Mouse (Mus musculus) neural tube, embryonic 11.5 days (tissue): ENCODE measurements around the gene Ppargc1a. TPM values are rescaled to one million over a fixed set of nuclear protein-coding genes. Genes with fewer than 3 reads are reported as not detected.

Source experiments
- ATAC-seq: fragments of 200-750 bp; cut with Nextera tagmentation; 2 replicates; pipeline ENCODE4 v1.8.0; 2017; ENCODE audit warnings: moderate number of reproducible peaks, mild to moderate bottlenecking, moderate TSS enrichment, moderate library complexity; ENCODE audit not compliant: insufficient read depth, low FRiP score, low TSS enrichment
- DNase-seq: peaks from one replicate; pipeline ENCODE4 v3.0.0-alpha.2; 2015; ENCODE audit warnings: low spot score
- H3K27ac ChIP-seq: fragments of 300-500 bp; sonication (generic); 2 replicates; pipeline ENCODE4 v1.5.1; 2014; ENCODE audit warnings: low read depth, mild to moderate bottlenecking, low read length
- H3K27me3 ChIP-seq: fragments of 300-500 bp; sonication (generic); 2 replicates; pipeline ENCODE4 v1.6.1; 2014; ENCODE audit warnings: mild to moderate bottlenecking, low read length, mixed read lengths; ENCODE audit not compliant: control insufficient read depth, insufficient read depth
- H3K36me3 ChIP-seq: fragments of 300-500 bp; sonication (generic); 2 replicates; pipeline ENCODE4 v1.6.1; 2014; ENCODE audit warnings: mild to moderate bottlenecking, low read length, moderate library complexity, mixed read lengths; ENCODE audit not compliant: control insufficient read depth, insufficient read depth
- H3K4me1 ChIP-seq: fragments of 300-500 bp; sonication (generic); 2 replicates; pipeline ENCODE4 v1.6.1; 2014; ENCODE audit warnings: low read length, mixed read lengths; ENCODE audit not compliant: control insufficient read depth, insufficient read depth
- H3K4me2 ChIP-seq: fragments of 300-500 bp; sonication (generic); 2 replicates; pipeline ENCODE4 v1.6.1; 2014; ENCODE audit warnings: low read depth, mild to moderate bottlenecking, moderate library complexity
- H3K4me3 ChIP-seq: fragments of 300-500 bp; sonication (generic); 2 replicates; pipeline ENCODE4 v1.5.1; 2014; ENCODE audit warnings: low read depth, low read length
- H3K9ac ChIP-seq: fragments of 300-500 bp; sonication (generic); 2 replicates; pipeline ENCODE4 v1.6.1; 2014; ENCODE audit warnings: mild to moderate bottlenecking, low read length
- H3K9me3 ChIP-seq: fragments of 300-500 bp; sonication (generic); 2 replicates; pipeline ENCODE4 v1.6.1; 2016; ENCODE audit warnings: low read length; ENCODE audit not compliant: control insufficient read depth
- WGBS: fragments of 180-500 bp; shearing (Covaris S2); extraction: QIAGEN DNeasy Blood & Tissue Kit; methylation state at CpG from one replicate; pipeline ENCODE4 v1.1.7; 2014; 5-methylcytosine and 5-hydroxymethylcytosine counted together
- polyA plus RNA-seq: library from polyadenylated mRNA; unstranded; fragments of >200 nt; fragmentation: Nextera tagmentation; extraction: Ambion mirVana; gene quantifications from 2 replicates; pipeline ENCODE4 v1.2.1, GENCODE M21; 2014

Gene Ppargc1a
- polyA plus RNA-seq, 1 experiment from 2014 or later, result 3.1 TPM

DNA sequence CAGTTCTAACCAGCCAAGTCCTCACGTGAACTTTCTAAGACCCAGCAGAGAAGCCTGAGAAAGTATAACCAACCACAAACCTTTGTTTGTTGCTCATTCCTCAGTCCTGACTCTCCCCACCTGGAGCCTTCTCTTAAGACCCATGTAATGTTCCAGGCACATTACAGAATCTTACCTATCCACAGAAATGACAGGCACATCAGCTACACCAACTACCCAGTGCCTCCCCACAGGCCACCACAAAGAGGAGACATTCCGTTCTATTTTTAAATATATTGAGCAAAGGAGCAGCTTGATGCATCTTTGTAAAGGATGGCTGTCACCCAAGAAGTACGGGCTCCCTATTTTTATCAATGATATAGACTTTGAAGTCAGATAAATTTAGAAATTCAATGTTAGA, 20.7 kb downstream of the Ppargc1a start:
- DNase-seq, result no peak
- WGBS, result 93% methylated on average over 3 of the region's 3 CpGs
- H3K9ac ChIP-seq, result no peak overlapping the region

GRCm38 (mm10) chr5:51545133-51546049, 22.1 kb downstream of the Ppargc1a start:
- ATAC-seq, result no peak
- Histone ChIP-seq H3K4me2 (no peak overlapping the region), H3K27me3 (no peaks in the 10 kb centered on the region), H3K9me3 (no peaks in the 10 kb centered on the region), H3K36me3 (no peaks in the 10 kb centered on the region), H3K9ac (no peak overlapping the region), H3K4me3 (no peak overlapping the region), H3K4me1 (peaks cover 3% of the 10 kb centered on the region; the same call in 1 of the 2 replicates), H3K27ac (no peak overlapping the region)
- 86% methylated on average over 7 of the region's 7 CpGs for WGBS
- DNase-seq, result no peak

More for the DNA sequence above, 20.7 kb downstream of the Ppargc1a start:
- Histone ChIP-seq H3K4me2 (no peak overlapping the region), H3K27ac (no peak overlapping the region), H3K4me1 (peaks cover 3% of the 10 kb centered on the region; the same call in 1 of the 2 replicates), H3K4me3 (no peak overlapping the region), H3K27me3 (no peaks in the 10 kb centered on the region), H3K9me3 (no peaks in the 10 kb centered on the region), H3K36me3 (no peaks in the 10 kb centered on the region)
- ATAC-seq, result no peak

GRCm38 (mm10) chr5:51544141-51544735, 23.3 kb downstream of the Ppargc1a start:
- Histone ChIP-seq H3K27ac (no peak overlapping the region), H3K9me3 (no peaks in the 10 kb centered on the region), H3K9ac (no peak overlapping the region), H3K27me3 (no peaks in the 10 kb centered on the region), H3K4me1 (peaks cover 3% of the 10 kb centered on the region; the same call in 1 of the 2 replicates), H3K4me3 (no peak overlapping the region), H3K36me3 (no peaks in the 10 kb centered on the region), H3K4me2 (no peak overlapping the region)
- no peak for DNase-seq
- WGBS, result 39% methylated on average over 8 of the region's 8 CpGs
- ATAC-seq, result no peak

GRCm38 (mm10) chr5:51541557-51541956, 26.0 kb downstream of the Ppargc1a start:
- 87% methylated on average over 3 of the region's 3 CpGs for WGBS
- Histone ChIP-seq H3K27me3 (no peaks in the 10 kb centered on the region), H3K4me1 (peaks cover 3% of the 10 kb centered on the region; the same call in 1 of the 2 replicates), H3K36me3 (no peaks in the 10 kb centered on the region), H3K9ac (no peak overlapping the region), H3K27ac (no peak overlapping the region), H3K9me3 (no peaks in the 10 kb centered on the region), H3K4me3 (no peak overlapping the region), H3K4me2 (no peak overlapping the region)
- no peak for ATAC-seq
- DNase-seq, result no peak

- no peaks in the 10 kb centered on the region for H3K36me3 ChIP-seq
- H3K9ac ChIP-seq, result no peak overlapping the region
- H3K27ac ChIP-seq, result no peak overlapping the region
- H3K9me3 ChIP-seq, result no peaks in the 10 kb centered on the region
- ATAC-seq (no peak), DNase-seq (no peak)
- H3K4me3 ChIP-seq, result no peak overlapping the region
- H3K4me2 ChIP-seq, result no peak overlapping the region
- H3K4me1 ChIP-seq, result peaks cover 3% of the 10 kb centered on the region; the same call in 1 of the 2 replicates
- no peaks in the 10 kb centered on the region for H3K27me3 ChIP-seq
- WGBS, result 80% methylated on average over 4 of the region's 4 CpGs
Measured at GRCm38 (mm10) chr5:51540816-51541215, 26.7 kb downstream of the Ppargc1a start.

DNA sequence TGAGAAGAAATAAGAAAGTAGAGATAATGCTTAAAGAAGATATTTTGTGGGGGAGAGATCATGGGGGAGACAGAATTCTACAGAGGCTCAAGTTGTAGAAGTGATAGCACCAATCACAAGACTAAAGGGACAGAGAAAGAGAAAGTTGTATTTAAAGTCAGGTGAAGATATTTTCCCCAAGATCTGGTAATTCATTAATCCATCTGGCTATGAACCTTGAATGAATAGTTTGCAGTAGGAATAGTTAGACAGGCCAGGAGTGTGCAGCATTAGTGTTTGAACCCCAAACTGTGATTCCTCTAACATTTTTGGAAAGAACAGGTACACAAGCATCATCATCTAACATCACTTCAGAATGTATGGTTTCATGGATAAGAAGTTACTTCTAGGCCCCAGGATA, 28.0 kb downstream of the Ppargc1a start:
- Histone ChIP-seq H3K4me1 (peaks cover 3% of the 10 kb centered on the region; the same call in 1 of the 2 replicates), H3K4me2 (no peak overlapping the region), H3K9me3 (no peaks in the 10 kb centered on the region), H3K36me3 (no peaks in the 10 kb centered on the region), H3K27me3 (no peaks in the 10 kb centered on the region), H3K27ac (no peak overlapping the region), H3K9ac (no peak overlapping the region), H3K4me3 (no peak overlapping the region)
- DNase-seq, result no peak
- no peak for ATAC-seq

DNA sequence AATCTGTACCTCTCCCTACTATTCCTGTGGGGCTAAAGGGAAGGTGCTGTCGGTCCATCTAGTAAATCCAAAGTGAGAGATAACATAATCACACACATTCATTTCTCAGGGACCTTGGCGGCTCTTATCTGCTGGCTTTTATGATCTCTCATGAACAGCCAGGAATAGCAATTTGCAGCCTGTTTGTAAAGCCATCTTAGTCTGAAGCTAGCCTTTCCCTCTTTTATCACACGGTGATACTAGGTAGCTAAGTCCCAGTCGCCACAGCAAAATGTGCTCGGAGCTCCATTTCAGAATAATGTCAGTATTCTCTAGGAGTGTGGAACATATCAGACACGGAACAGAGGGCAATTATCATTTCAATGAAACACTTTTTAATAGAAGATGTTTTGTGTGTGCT, 29.2 kb downstream of the Ppargc1a start:
- no peak overlapping the region for H3K4me3 ChIP-seq
- H3K9ac ChIP-seq, result no peak overlapping the region
- H3K4me2 ChIP-seq, result no peak overlapping the region
- no peaks in the 10 kb centered on the region for H3K4me1 ChIP-seq
- no peaks in the 10 kb centered on the region for H3K27me3 ChIP-seq
- DNase-seq, result no peak
- no peaks in the 10 kb centered on the region for H3K36me3 ChIP-seq
- H3K27ac ChIP-seq, result no peak overlapping the region
- ATAC-seq, result no peak
- no peaks in the 10 kb centered on the region for H3K9me3 ChIP-seq
- 84% methylated on average over 6 of the region's 6 CpGs for WGBS

- H3K27ac ChIP-seq, result no peak overlapping the region
- no peaks in the 10 kb centered on the region for H3K36me3 ChIP-seq
- H3K4me2 ChIP-seq, result no peak overlapping the region
- no peak overlapping the region for H3K4me3 ChIP-seq
- no peaks in the 10 kb centered on the region for H3K27me3 ChIP-seq
- H3K9me3 ChIP-seq, result no peaks in the 10 kb centered on the region
- DNase-seq (no peak), ATAC-seq (no peak)
- H3K9ac ChIP-seq, result no peak overlapping the region
- H3K4me1 ChIP-seq, result no peaks in the 10 kb centered on the region
Measured at GRCm38 (mm10) chr5:51537646-51538030, 29.9 kb downstream of the Ppargc1a start.
